Mouse (Mus musculus): ENCODE results near the gene Zfp1. TPM values are rescaled to one million over a fixed set of nuclear protein-coding genes. Genes with fewer than 3 reads are reported as not detected.

Gene Zfp1
- polyA plus RNA-seq, 1 experiment from 2014 or later = 29.6 TPM

DNA sequence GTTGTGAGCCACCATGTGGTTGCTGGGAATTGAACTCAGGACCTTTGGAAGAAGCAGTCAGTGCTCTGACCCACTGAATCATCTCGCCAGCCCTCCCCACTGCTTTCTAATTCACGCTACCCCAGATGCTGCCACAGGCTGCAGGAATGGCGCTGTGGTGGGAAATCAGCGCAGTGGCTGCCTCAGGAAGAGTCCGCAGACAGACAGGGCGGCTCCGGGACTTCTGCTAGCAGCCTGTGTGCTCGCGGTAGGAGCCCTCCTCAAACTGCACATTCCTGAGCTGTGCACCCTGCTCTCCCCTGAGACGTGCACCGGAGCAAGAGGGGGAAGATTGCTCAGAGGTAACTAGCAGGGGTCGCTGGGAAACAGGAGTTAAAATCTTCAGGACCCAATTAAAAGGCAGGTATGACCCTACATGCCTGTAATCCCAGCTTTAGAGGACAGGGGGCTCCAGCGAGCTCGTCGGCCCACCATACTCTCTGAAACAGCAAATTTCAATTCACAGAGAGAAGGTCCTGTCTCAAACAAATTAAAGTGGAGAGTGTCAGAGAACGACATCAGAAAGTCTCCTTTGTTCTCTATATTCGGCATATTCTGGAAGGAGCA is 37.3 kb downstream of the Zfp1 start:
- ATAC-seq (ENCODE audit: insufficient number of reproducible peaks, insufficient read depth, low FRiP score, low TSS enrichment, low read depth) = no peak
- H3K4me1 ChIP-seq = no peaks in the 10 kb centered on the region
- H3K27ac ChIP-seq = no peak overlapping the region
- 0 out of 2 replicates have a peak overlapping the region, but pooled peaks have one; percentile 26 for H3K4me2 ChIP-seq
- no peaks in the 10 kb centered on the region for H3K27me3 ChIP-seq
- no peak overlapping the region for H3K9ac ChIP-seq
- WGBS = 37% methylated on average over 17 of the region's 17 CpGs
- H3K4me3 ChIP-seq = 0 out of 2 replicates have a peak overlapping the region, but pooled peaks have one; percentile 11
- H3K9me3 ChIP-seq = peaks cover 7% of the 10 kb centered on the region; the same call in 1 of the 2 replicates
- H3K36me3 ChIP-seq = 0 out of 2 replicates have a peak, but pooled peaks cover 4% of the 10 kb centered on the region

DNA sequence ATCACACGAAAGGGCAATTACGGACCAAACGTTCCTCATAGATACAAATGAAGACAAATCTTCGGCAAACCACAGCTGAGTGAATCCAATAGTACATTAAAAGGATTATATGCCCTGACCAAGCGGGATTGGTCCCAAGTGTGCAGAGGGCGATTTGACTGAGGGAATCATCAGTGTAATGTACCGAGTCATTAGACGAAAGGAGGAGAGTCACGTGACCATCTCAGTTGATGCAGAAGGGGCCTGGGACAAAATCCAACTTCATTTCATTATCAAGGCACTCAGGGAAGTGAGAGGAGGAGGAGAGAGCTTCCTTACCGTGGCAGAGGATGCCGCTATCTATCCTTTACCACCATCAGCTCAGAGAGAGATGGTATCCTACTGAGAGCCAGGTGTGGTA is 38.0 kb downstream of the Zfp1 start:
- Histone ChIP-seq H3K9me3 (peaks cover 4% of the 10 kb centered on the region; the same call in 1 of the 2 replicates), H3K27ac (no peak overlapping the region), H3K4me2 (no peak overlapping the region), H3K36me3 (0 out of 2 replicates have a peak, but pooled peaks cover 1% of the 10 kb centered on the region), H3K4me3 (no peak overlapping the region), H3K27me3 (no peaks in the 10 kb centered on the region), H3K4me1 (no peaks in the 10 kb centered on the region), H3K9ac (no peak overlapping the region)
- 75% methylated on average over 11 of the region's 11 CpGs for WGBS
- no peak for ATAC-seq (ENCODE audit: insufficient number of reproducible peaks, insufficient read depth, low FRiP score, low TSS enrichment, low read depth)

- no peak for ATAC-seq (ENCODE audit: insufficient number of reproducible peaks, insufficient read depth, low FRiP score, low TSS enrichment, low read depth)
Measured at GRCm38 (mm10) chr8:111682521-111682920, 39.3 kb downstream of the Zfp1 start.

GRCm38 (mm10) chr8:111686881-111687280 is 43.7 kb downstream of the Zfp1 start:
- Histone ChIP-seq H3K4me2 (no peak overlapping the region), H3K27ac (no peak overlapping the region), H3K9ac (no peak overlapping the region), H3K36me3 (no peaks in the 10 kb centered on the region), H3K4me1 (no peaks in the 10 kb centered on the region), H3K9me3 (no peaks in the 10 kb centered on the region), H3K4me3 (no peak overlapping the region), H3K27me3 (no peaks in the 10 kb centered on the region)
- WGBS = 84% methylated on average over 13 of the region's 13 CpGs
- ATAC-seq (ENCODE audit: insufficient number of reproducible peaks, insufficient read depth, low FRiP score, low TSS enrichment, low read depth) = no peak

More at GRCm38 (mm10) chr8:111682521-111682920, 39.3 kb downstream of the Zfp1 start:
- Histone ChIP-seq H3K27me3 (no peaks in the 10 kb centered on the region), H3K4me3 (no peak overlapping the region), H3K9ac (no peak overlapping the region), H3K36me3 (no peaks in the 10 kb centered on the region), H3K4me1 (no peaks in the 10 kb centered on the region), H3K9me3 (no peaks in the 10 kb centered on the region), H3K4me2 (no peak overlapping the region), H3K27ac (no peak overlapping the region)
- WGBS = 29% methylated on average over 9 of the region's 9 CpGs

DNA sequence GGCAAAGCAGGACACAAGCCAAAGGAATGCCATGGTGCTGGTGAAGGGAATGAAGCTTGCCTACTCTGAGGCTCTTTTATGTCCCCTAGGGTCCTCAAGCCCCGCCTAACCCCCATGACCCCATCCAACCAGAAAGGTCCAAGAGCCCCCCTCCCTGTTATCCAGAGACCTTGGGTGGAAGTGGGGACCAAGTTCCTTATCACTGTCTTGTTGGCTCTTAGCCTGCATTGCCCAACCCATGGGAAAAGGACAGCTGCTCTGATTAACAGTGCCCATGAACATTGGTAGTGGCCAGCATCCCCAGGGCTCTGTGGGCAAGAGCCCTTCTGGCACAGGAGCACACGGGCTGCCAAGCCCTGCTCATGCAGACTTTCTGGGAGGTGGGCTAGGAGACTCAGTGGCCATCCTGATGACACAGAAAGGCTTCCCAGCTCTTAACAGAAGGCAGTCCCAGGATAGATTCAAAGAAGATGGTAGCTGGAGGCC is 47.8 kb downstream of the Zfp1 start, which contains the start of gene Ctrb1:
Ctrb1 (minus strand) TSS at position 51 of the 486 bp plus-strand sequence.
- H3K36me3 ChIP-seq = no peaks in the 10 kb centered on the region
- no peak within 1 kb of the TSS for H3K4me3 ChIP-seq
- WGBS = 76% methylated on average over 2 of the region's 2 CpGs
- no peak within 1 kb of the TSS for H3K4me2 ChIP-seq
- no peak within 1 kb of the TSS for H3K9ac ChIP-seq
- no peaks in the 10 kb centered on the region for H3K27me3 ChIP-seq
- no peak within 1 kb of the TSS for H3K27ac ChIP-seq
- ATAC-seq (ENCODE audit: insufficient number of reproducible peaks, insufficient read depth, low FRiP score, low TSS enrichment, low read depth) = no peak
- H3K9me3 ChIP-seq = 0 out of 2 replicates have a peak, but pooled peaks cover under 1% of the 10 kb centered on the region
- no peaks in the 10 kb centered on the region for H3K4me1 ChIP-seq

GRCm38 (mm10) chr8:111693261-111693741 is 50.1 kb downstream of the Zfp1 start:
- Histone ChIP-seq H3K4me3 (no peak overlapping the region), H3K27me3 (no peaks in the 10 kb centered on the region), H3K9ac (no peak overlapping the region), H3K9me3 (0 out of 2 replicates have a peak, but pooled peaks cover 5% of the 10 kb centered on the region), H3K27ac (no peak overlapping the region), H3K4me1 (no peaks in the 10 kb centered on the region), H3K36me3 (no peaks in the 10 kb centered on the region), H3K4me2 (no peak overlapping the region)
- 52% methylated on average over 6 of the region's 6 CpGs for WGBS
- no peak for ATAC-seq (ENCODE audit: insufficient number of reproducible peaks, insufficient read depth, low FRiP score, low TSS enrichment, low read depth)

- 66% methylated on average over 7 of the region's 7 CpGs for WGBS
- H3K27me3 ChIP-seq = no peaks in the 10 kb centered on the region
- no peak overlapping the region for H3K9ac ChIP-seq
- no peak overlapping the region for H3K4me3 ChIP-seq
- no peak for ATAC-seq (ENCODE audit: insufficient number of reproducible peaks, insufficient read depth, low FRiP score, low TSS enrichment, low read depth)
- H3K4me2 ChIP-seq = no peak overlapping the region
- H3K4me1 ChIP-seq = no peaks in the 10 kb centered on the region
- H3K36me3 ChIP-seq = no peaks in the 10 kb centered on the region
- H3K9me3 ChIP-seq = 0 out of 2 replicates have a peak, but pooled peaks cover 5% of the 10 kb centered on the region
- H3K27ac ChIP-seq = no peak overlapping the region
Measured at GRCm38 (mm10) chr8:111695441-111695840, 52.2 kb downstream of the Zfp1 start.

DNA sequence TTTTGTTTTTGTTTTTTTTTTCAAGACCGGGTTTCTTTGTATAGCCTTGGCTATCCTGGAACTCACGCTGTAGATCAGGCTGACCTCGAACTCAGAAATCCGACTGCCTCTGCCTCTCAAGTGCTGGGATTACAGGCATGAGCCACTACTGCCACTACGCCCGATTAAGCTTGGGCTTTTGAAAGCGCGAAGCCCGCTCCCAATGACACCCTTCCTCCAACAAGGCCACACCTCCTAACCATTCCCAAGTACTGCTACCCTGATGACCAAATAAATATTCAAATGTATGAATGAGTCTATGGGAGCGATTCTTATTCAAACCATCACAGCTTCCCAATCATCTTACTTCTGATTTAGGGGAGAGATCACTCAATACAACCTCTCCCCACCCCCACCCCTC is 54.5 kb downstream of the Zfp1 start:
- H3K4me3 ChIP-seq = no peak overlapping the region
- H3K9me3 ChIP-seq = 0 out of 2 replicates have a peak, but pooled peaks cover 5% of the 10 kb centered on the region
- no peak for ATAC-seq (ENCODE audit: insufficient number of reproducible peaks, insufficient read depth, low FRiP score, low TSS enrichment, low read depth)
- H3K4me2 ChIP-seq = no peak overlapping the region
- no peaks in the 10 kb centered on the region for H3K27me3 ChIP-seq
- WGBS = 85% methylated on average over 10 of the region's 10 CpGs
- H3K36me3 ChIP-seq = no peaks in the 10 kb centered on the region
- no peak overlapping the region for H3K27ac ChIP-seq
- no peaks in the 10 kb centered on the region for H3K4me1 ChIP-seq
- no peak overlapping the region for H3K9ac ChIP-seq

GRCm38 (mm10) chr8:111699035-111699434 is 55.8 kb downstream of the Zfp1 start:
- no peak overlapping the region for H3K9ac ChIP-seq
- no peaks in the 10 kb centered on the region for H3K27me3 ChIP-seq
- H3K4me1 ChIP-seq = no peaks in the 10 kb centered on the region
- H3K36me3 ChIP-seq = no peaks in the 10 kb centered on the region
- no peak overlapping the region for H3K27ac ChIP-seq
- no peak for ATAC-seq (ENCODE audit: insufficient number of reproducible peaks, insufficient read depth, low FRiP score, low TSS enrichment, low read depth)
- WGBS = 8% methylated on average over 1 of the region's 1 CpGs
- no peak overlapping the region for H3K4me2 ChIP-seq
- no peak overlapping the region for H3K4me3 ChIP-seq
- H3K9me3 ChIP-seq = 0 out of 2 replicates have a peak, but pooled peaks cover 5% of the 10 kb centered on the region

GRCm38 (mm10) chr8:111700201-111700600 is 57.0 kb downstream of the Zfp1 start:
- Histone ChIP-seq H3K9me3 (0 out of 2 replicates have a peak, but pooled peaks cover 5% of the 10 kb centered on the region), H3K4me3 (no peak overlapping the region), H3K9ac (no peak overlapping the region), H3K27ac (no peak overlapping the region), H3K36me3 (no peaks in the 10 kb centered on the region), H3K27me3 (no peaks in the 10 kb centered on the region), H3K4me2 (no peak overlapping the region), H3K4me1 (no peaks in the 10 kb centered on the region)
- no peak for ATAC-seq (ENCODE audit: insufficient number of reproducible peaks, insufficient read depth, low FRiP score, low TSS enrichment, low read depth)
- WGBS = 76% methylated on average over 3 of the region's 3 CpGs

GRCm38 (mm10) chr8:111700740-111701139 is 57.5 kb downstream of the Zfp1 start:
- Histone ChIP-seq H3K27me3 (no peaks in the 10 kb centered on the region), H3K9ac (no peak overlapping the region), H3K9me3 (0 out of 2 replicates have a peak, but pooled peaks cover 5% of the 10 kb centered on the region), H3K4me3 (no peak overlapping the region), H3K27ac (no peak overlapping the region), H3K4me1 (no peaks in the 10 kb centered on the region), H3K36me3 (no peaks in the 10 kb centered on the region), H3K4me2 (no peak overlapping the region)
- 92% methylated on average over 5 of the region's 5 CpGs for WGBS
- ATAC-seq (ENCODE audit: insufficient number of reproducible peaks, insufficient read depth, low FRiP score, low TSS enrichment, low read depth) = no peak

- Histone ChIP-seq H3K9ac (no peak overlapping the region), H3K9me3 (0 out of 2 replicates have a peak, but pooled peaks cover under 1% of the 10 kb centered on the region), H3K27ac (no peak overlapping the region), H3K4me2 (no peak overlapping the region), H3K36me3 (no peaks in the 10 kb centered on the region), H3K4me3 (no peak overlapping the region), H3K4me1 (0 out of 2 replicates have a peak, but pooled peaks cover 3% of the 10 kb centered on the region), H3K27me3 (no peaks in the 10 kb centered on the region)
- 79% methylated on average over 9 of the region's 9 CpGs for WGBS
- ATAC-seq (ENCODE audit: insufficient number of reproducible peaks, insufficient read depth, low FRiP score, low TSS enrichment, low read depth) = no peak
Measured at GRCm38 (mm10) chr8:111701380-111701779, 58.2 kb downstream of the Zfp1 start.
